Mouse (Mus musculus) testis, postnatal 14 days (tissue): ENCODE results near the gene Draxin.
"Not testable (repeated sequence)": the region's sequence is repeated elsewhere in the genome, so short reads cannot be mapped to it uniquely, and the experiment has no call there.

Source experiments
- DNase-seq: peaks from one replicate; pipeline ENCODE4 v3.0.0; 2021; ENCODE audit warnings: low spot score

The Draxin gene

GRCm38 (mm10) chr4:148130561-148131413, at the start of gene Draxin:
Gene Draxin (minus strand): TSS chr4:148130698.
- DNase-seq = peak; percentile 65

- DNase-seq = no peak
Measured at GRCm38 (mm10) chr4:148177716-148178115, 47.2 kb upstream of the Draxin start.

DNA sequence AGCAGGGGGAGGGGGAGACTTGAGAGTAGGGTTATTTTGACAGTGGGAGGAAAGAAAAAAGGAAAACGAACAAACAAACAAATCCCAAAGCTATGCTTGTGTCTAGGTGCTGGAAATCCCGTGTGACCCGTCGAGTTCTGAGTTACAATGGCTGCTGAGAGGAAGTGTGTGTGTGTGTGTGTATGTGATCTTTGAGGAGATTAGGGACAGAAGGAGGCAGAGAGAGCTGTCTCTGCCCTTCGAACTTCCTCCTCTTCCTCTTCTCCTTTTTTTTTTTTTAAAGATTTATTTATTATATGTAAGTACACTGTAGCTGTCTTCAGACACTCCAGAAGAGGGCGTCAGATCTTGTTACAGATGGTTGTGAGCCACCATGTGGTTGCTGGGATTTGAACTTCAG, 46.1 kb upstream of the Draxin start:
- not testable (repeated sequence) for DNase-seq

- DNase-seq = no peak
Measured at GRCm38 (mm10) chr4:148174495-148174862, 44.0 kb upstream of the Draxin start.

DNA sequence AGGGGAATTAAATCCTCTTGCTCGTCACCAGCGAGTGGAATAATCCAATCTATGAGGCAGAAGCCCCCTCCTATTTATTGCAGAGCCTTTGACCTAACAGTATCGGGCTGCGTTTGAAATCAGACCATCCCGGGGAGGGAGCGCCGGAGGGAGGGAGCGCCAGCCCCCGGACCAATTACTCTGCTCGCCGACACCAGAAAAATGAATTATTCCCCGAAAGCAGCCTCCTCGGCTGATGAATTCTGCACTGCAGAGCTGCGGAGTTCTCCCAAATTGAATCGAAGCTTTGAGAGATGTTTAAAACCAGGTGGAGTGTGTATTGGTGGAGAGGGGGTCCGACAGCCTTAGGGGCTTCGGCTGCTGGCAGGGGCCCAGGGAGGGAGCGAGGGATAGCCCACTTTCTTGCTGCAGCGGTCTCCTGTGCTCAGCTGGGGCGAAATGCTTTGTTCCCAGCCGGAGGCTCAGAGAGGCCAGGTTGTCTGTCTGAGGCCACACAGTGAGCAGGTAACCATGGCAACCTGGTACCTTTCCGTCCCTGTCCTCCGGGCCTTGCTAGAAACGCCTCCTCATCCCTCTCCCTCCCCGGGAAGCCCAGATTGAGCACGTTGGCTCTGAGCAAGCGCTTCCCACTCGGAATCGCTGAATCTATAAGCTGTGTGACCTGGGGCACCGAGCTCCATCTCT, 43.5 kb upstream of the Draxin start:
- DNase-seq = no peak

DNA sequence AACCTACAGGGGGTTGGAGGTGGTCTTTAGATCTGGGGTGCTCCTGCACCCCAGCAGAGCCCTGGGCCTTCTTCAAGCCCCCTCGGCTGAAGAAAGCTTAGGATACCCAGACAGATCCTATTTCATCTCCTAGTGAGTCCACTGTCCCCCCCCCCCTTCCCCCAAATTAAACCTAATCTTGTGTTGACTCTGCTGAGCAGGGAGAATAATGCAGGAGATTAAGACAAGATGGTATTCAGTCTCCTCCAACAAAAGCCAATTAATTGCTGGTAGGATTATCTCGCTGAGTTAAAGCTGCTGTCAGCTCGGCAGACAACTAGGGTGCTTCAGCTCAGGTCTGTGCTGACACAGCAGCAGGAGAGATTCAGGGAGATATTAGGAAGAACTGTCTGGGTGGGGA, 40.8 kb upstream of the Draxin start:
- no peak for DNase-seq

DNA sequence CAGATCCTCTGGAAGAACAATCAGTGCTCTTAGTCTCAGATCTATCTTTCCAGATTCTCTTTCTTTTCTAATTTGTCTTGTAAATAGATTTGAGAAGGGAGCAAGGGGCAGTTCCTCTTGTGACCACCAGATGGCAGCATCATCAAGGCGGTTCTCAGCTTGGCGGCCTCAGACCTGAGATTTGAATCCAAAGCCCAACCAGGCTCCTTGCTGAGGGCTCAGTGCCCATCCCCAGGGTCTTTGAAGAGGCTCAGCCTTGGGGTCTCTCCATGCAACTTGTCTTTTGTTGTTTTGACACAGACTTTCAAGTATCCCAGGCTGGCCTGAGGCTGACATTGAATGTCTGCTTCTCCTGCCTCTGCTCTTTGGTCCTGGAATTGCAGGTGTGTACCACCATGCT, 40.3 kb upstream of the Draxin start:
- no peak for DNase-seq

DNA sequence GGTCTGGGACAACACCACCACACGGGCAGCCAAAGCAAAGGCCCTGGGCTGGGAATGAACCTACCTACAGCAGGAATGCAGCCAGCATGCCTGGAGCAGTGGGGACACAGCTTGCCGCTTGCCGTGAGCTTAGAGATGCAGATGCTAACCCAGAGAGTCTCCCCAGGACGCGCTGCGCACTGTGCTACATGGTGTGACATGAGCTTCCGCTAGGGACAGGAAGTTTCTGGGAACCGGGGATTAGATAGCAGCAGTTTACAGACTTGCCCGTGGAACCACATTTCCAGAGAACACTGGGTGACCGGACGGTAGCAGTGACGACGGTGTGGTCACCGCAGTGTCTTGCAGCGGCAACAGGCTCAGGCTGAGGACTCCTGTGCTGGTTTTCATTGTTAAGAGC, 39.1 kb upstream of the Draxin start:
- no peak for DNase-seq

GRCm38 (mm10) chr4:148168287-148168686, 37.8 kb upstream of the Draxin start:
- no peak for DNase-seq

- no peak for DNase-seq
Measured at GRCm38 (mm10) chr4:148166986-148167385, 36.5 kb upstream of the Draxin start.

GRCm38 (mm10) chr4:148166431-148166830, 35.9 kb upstream of the Draxin start:
- no peak for DNase-seq

GRCm38 (mm10) chr4:148165551-148165950, 35.1 kb upstream of the Draxin start:
- DNase-seq = no peak

DNA sequence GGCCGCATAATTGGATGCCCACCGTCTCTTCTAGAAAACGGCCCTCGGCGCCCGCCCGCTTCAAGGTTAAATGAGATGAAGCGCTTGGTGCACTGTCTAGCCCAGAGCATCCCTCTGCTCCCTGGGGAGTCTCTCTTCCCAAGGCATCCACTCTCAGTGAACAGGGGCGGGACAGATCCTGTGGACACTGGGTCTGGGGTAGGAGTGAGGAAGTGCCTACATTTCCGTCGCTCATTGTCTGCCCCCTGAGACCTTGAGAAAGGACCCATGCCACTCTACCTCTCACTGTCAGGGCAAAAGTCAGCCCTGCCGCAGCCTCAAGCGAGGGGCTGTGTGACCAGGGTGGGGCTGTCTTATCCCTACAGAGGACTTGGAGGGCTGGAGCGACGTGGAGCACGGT, 34.0 kb upstream of the Draxin start:
- DNase-seq = no peak

GRCm38 (mm10) chr4:148164002-148164439, 33.5 kb upstream of the Draxin start:
- peak; percentile 76 for DNase-seq

DNA sequence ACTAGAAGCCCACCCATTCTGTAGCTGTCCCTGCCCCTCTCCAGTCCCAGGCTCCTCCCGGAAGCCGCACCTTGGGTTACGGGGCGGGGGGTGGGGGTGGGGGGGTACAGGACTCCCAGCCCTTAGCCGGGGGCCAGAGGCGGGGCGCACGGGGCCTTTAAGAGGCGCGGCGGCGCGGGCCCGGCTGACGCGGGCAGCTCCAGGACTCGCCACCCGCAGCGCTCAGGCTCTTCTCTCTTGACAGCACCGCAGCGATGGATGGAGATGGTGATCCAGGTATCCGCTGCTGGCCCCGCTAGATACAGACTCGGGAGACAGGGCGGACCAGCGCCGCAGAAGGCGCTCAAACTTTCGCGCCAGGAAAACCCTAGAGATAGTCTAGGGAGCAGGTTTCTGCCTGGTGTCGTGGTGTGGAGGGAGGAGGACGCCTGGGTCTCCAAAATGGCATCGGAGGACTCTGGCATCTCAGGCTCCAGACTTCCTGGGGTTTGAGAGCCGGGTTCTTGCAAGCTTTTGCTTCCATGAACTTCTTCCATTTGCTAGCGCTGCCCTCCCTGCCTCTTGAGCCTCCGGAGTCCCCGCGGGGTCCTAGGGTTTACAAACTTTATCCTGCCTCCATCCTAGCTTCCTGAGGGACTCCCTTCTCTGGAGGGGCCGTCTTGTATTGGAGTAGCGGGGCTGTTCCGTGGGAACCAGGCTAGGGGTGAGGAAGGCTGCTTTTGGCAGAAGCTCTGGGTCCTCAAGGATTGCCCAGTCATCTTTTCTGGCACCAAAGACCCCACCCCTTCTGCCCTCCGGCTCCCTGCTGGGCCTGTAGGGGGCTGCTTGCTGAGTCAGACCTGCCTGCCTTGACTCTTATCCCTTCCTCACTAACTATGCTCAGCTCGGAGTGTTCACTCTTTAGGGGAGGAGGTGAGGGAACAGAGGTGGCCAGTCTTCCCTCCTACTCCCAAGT, 30.2 kb upstream of the Draxin start, which contains the start of the genes Fbxo44 and Fbxo2:
TSS of gene Fbxo44 (minus strand) at position 47 of the 955 bp plus-strand sequence.
TSS of gene Fbxo2 (plus strand) at position 186 of the 955 bp plus-strand sequence.
- no peak for DNase-seq

DNA sequence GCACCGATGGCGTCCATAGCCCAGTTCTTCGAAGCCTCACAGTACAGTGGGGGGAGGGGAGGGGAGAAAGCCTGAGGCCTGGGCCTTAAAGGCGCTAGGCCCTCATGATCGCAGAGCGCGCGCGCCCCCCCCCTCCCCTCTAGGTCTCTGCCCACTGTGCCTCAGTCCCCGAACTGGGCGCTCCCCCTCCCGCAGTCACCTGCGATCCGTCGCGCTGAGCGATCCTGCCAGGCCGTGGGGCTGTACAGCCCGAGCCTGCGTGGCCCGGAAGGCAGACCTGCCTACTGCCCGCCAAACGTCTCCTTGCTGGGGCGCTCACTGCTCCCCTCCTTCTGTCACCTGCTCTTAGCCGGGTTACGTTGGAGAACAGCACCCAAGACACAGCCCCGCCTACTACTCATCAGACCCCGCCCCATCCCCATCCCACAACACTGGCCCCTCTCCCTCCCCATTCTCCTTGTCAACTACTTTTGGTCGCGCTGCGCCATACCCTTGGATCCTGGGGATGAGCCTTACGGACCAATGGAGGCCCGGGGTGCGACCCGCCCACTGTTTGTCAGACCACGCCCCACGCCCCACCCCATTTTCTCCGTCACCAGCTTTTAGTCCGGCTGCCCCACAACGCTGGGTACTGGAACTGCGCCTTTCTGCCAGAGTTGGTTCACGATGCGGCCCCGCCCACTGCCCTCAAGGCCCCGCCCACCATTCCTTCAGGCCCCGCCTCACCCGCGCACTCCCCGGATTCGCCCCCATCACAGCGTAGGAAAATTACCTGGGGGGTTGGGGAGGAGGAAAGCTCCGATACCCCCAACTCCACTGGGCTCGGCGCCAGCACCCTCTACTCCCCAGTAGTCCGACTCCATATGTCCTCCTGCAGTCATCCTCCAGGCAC, 29.3 kb upstream of the Draxin start:
- DNase-seq = peak; percentile 88

GRCm38 (mm10) chr4:148158436-148159348, 28.2 kb upstream of the Draxin start:
- no peak for DNase-seq

- no peak for DNase-seq
Measured at GRCm38 (mm10) chr4:148154982-148155381, 24.5 kb upstream of the Draxin start.

DNA sequence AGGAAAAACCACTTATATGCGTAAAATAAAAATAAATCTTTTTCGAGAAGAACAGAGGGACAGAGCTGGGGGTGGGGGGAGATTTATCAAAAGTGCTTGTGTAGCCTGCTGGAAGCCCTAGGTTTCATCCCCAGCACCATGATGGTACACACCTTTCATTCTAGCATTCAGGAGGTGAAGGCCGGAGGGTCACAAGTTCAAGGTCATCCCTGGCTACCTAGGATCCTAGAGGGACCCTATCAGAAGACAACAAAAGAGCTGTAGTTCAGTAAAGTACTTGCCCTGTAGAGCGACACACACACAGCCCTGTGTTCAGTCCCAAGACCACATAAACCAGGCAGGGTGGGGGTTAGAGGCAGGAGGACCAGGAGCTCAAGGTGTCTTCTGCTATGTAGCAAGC, 23.5 kb upstream of the Draxin start:
- DNase-seq = no peak

DNA sequence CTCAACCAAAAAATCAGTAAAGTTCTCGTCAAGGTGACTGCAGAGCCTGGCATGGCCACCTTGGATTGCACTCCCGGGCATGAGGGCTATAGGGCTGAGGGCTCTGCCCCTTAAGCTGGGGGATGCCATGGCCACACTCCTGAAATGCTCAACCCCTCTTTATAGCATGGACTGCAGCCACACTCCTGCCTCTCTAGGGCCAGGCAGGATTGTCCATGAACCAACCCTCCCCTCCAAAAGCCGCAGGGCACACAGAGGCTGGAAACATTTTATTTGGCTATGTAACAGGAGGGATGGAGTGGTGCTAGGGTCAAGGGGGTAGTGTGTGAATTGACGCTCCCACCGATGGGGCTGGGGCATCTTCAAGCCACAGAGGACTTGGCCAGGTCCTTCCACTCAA, 22.0 kb upstream of the Draxin start:
- DNase-seq = no peak
